Mouse (Mus musculus) cerebellum, postnatal 10 days (tissue): ENCODE results near the gene Uqcrc2.

Experiments
- DNase-seq, 2 experiments: peaks; one replicate each; pipeline ENCODE4 v3.0.0; 2021; ENCODE audit warnings: mixed read lengths in 2 of 2

The Uqcrc2 gene

GRCm38 (mm10) chr7:120634711-120635361 lies at the start of gene Uqcrc2:
Gene Uqcrc2, plus strand, starts transcription at chr7:120635176.
- peak; percentile 90 to 93 for DNase-seq

- no peak for DNase-seq
Measured at GRCm38 (mm10) chr7:120597203-120597743, 37.7 kb upstream of the Uqcrc2 start.

GRCm38 (mm10) chr7:120597744-120598243 lies 37.2 kb upstream of the Uqcrc2 start:
- peak; percentile 75 to 78 for DNase-seq

GRCm38 (mm10) chr7:120598355-120598754 lies 36.6 kb upstream of the Uqcrc2 start:
- DNase-seq = peak; percentile 5 to 15

GRCm38 (mm10) chr7:120620075-120620771 lies 14.8 kb upstream of the Uqcrc2 start:
- no peak for DNase-seq

GRCm38 (mm10) chr7:120620841-120621240 lies 14.1 kb upstream of the Uqcrc2 start:
- no peak for DNase-seq

GRCm38 (mm10) chr7:120632518-120632917 lies 2.5 kb upstream of the Uqcrc2 start:
- DNase-seq = peak; percentile 18 to 27

GRCm38 (mm10) chr7:120634301-120634700 lies 675 bp upstream of the Uqcrc2 start:
- peak; percentile 13 to 14 for DNase-seq

GRCm38 (mm10) chr7:120635362-120635781 lies 396 bp downstream of the Uqcrc2 start:
- DNase-seq = no peak

GRCm38 (mm10) chr7:120635821-120636220 lies 845 bp downstream of the Uqcrc2 start:
- peak; percentile 8 to 21 for DNase-seq

- peak in 1 of 2 experiments; percentile 16 for DNase-seq
Measured at GRCm38 (mm10) chr7:120643217-120643616, 8.2 kb downstream of the Uqcrc2 start.

- DNase-seq = peak; percentile 33 to 39
Measured at GRCm38 (mm10) chr7:120647849-120648248, 12.9 kb downstream of the Uqcrc2 start.

- DNase-seq = no peak
Measured at GRCm38 (mm10) chr7:120662079-120662478, 27.1 kb downstream of the Uqcrc2 start.

- DNase-seq = peak; percentile 89 to 93
Measured at GRCm38 (mm10) chr7:120670153-120670875, 35.3 kb downstream of the Uqcrc2 start, which contains the start of gene Pdzd9. Gene Pdzd9, minus strand, starts transcription at chr7:120670343.

GRCm38 (mm10) chr7:120671271-120671670 lies 36.3 kb downstream of the Uqcrc2 start:
- no peak for DNase-seq

- DNase-seq = peak; percentile 90 to 92
Measured at GRCm38 (mm10) chr7:120677001-120677643, 42.1 kb downstream of the Uqcrc2 start, which contains the start of gene Mosmo. Gene Mosmo, plus strand, starts transcription at chr7:120677618.

- peak; percentile 65 to 67 for DNase-seq
Measured at GRCm38 (mm10) chr7:120677764-120678531, 43.0 kb downstream of the Uqcrc2 start.

GRCm38 (mm10) chr7:120679023-120679422 lies 44.0 kb downstream of the Uqcrc2 start:
- DNase-seq = no peak

GRCm38 (mm10) chr7:120682002-120682401 lies 47.0 kb downstream of the Uqcrc2 start:
- no peak for DNase-seq

GRCm38 (mm10) chr7:120684731-120685161 lies 49.8 kb downstream of the Uqcrc2 start:
- DNase-seq = no peak

- DNase-seq = no peak
Measured at GRCm38 (mm10) chr7:120685227-120685626, 50.3 kb downstream of the Uqcrc2 start.
